Mouse (Mus musculus) forebrain, embryonic 14.5 days (tissue): ENCODE data around the gene Cox7a2l. TPM values are rescaled to one million over a fixed set of nuclear protein-coding genes. Genes with fewer than 3 reads are reported as not detected.

Source experiments
- ATAC-seq: fragments of 200-750 bp; cut with Nextera tagmentation; 2 replicates; pipeline ENCODE4 v1.8.0; 2017; ENCODE audit warnings: mild to moderate bottlenecking, moderate library complexity
- DNase-seq: peaks from one replicate; pipeline ENCODE4 v3.0.0-alpha.2; 2015; ENCODE audit warnings: low spot score
- H3K27ac ChIP-seq: fragments of 300-500 bp; sonication (generic); 2 replicates; pipeline ENCODE4 v1.5.1; 2014; ENCODE audit warnings: low read depth, mild to moderate bottlenecking, control low read depth, low read length, moderate library complexity
- H3K27me3 ChIP-seq: fragments of 300-500 bp; sonication (generic); replicated peaks from 2 replicates; pipeline ENCODE4 v1.6.1; 2014; ENCODE audit warnings: low read length, control low read depth, mixed read lengths; ENCODE audit not compliant: control insufficient read depth, insufficient read depth
- H3K36me3 ChIP-seq: fragments of 300-500 bp; sonication (generic); 2 replicates; pipeline ENCODE4 v1.6.1; 2014; ENCODE audit warnings: low read length, control low read depth; ENCODE audit not compliant: control insufficient read depth, insufficient read depth
- H3K4me1 ChIP-seq: fragments of 300-500 bp; sonication (generic); 2 replicates; pipeline ENCODE4 v1.6.1; 2014; ENCODE audit warnings: antibody characterized with exemption, low read length, control low read depth; ENCODE audit not compliant: control insufficient read depth, insufficient read depth
- H3K4me2 ChIP-seq: fragments of 300-500 bp; sonication (generic); 2 replicates; pipeline ENCODE4 v1.6.1; 2014; ENCODE audit warnings: mild to moderate bottlenecking, control low read depth, low read length
- H3K4me3 ChIP-seq: fragments of 300-500 bp; sonication (generic); 2 replicates; pipeline ENCODE4 v1.5.1; 2014; ENCODE audit warnings: low read depth, low read length, control low read depth
- H3K9ac ChIP-seq: fragments of 300-500 bp; sonication (generic); 2 replicates; pipeline ENCODE4 v1.6.1; 2014; ENCODE audit warnings: mild to moderate bottlenecking, low read length, control low read depth, moderate library complexity
- H3K9me3 ChIP-seq: fragments of 300-500 bp; sonication (generic); replicated peaks from 2 replicates; pipeline ENCODE4 v1.6.1; 2016; ENCODE audit warnings: low read length, control low read depth, mixed read lengths; ENCODE audit not compliant: control insufficient read depth
- WGBS: fragments of 180-500 bp; shearing (Covaris S2); extraction: QIAGEN DNeasy Blood & Tissue Kit; methylation state at CpG from one replicate; pipeline ENCODE4 v1.1.7; 2014; 5-methylcytosine and 5-hydroxymethylcytosine counted together
- polyA plus RNA-seq: library from polyadenylated mRNA; unstranded; fragments of >200 nt; fragmentation: Nextera tagmentation; extraction: Ambion mirVana; gene quantifications from 2 replicates; pipeline ENCODE4 v1.2.1, GENCODE M21; 2014

The Cox7a2l gene
- 213 and 231 TPM in 2 replicates for polyA plus RNA-seq

DNA sequence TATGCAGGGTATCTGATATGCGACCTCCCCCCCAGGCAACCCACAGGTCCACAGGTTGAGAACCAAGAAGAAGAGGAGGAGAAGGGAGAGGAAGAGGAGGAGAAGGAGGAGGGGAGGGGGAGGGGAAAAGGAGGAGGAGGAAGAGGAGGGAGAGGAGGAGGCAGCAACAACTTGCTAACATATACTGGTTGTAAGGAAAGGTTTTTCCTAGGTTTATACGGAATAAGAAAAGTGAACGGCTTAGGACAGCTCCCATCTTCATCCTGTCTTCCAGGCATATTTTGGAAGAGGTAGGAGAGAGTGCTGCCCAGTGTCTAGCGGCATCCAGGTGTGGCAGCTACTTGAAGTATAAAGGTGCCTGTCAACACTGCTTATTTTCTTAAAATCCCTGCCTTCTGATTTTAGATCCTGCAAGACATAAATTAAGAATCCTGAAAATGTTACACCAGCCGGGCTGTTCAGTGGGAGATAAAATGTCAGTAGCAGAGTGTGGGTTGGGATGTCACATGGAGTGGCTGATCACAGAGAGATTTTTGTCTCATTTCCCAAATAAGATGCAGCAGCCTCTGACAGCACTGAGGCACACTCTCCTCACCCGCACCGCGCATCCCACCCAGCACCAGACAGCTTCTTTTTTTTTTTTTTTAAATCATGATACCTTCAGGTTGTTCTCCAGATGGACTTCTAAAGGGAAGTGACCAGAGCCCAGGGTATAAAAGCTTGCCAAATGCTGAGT lies at the start of gene Cox7a2l:
Gene Cox7a2l (minus strand): TSS at position 51 of the 736 bp plus-strand sequence.
- Histone ChIP-seq H3K4me2 (no peak within 1 kb of the TSS), H3K27me3 (no peaks in the 10 kb centered on the region), H3K27ac (no peak within 1 kb of the TSS), H3K36me3 (no peaks in the 10 kb centered on the region), H3K4me1 (peaks cover 7% of the 10 kb centered on the region; the same call in 1 of the 2 replicates), H3K4me3 (no peak within 1 kb of the TSS), H3K9me3 (no peaks in the 10 kb centered on the region), H3K9ac (no peak within 1 kb of the TSS)
- ATAC-seq, result no peak
- WGBS, result 94% methylated on average over 8 of the region's 8 CpGs
- no peak for DNase-seq

DNA sequence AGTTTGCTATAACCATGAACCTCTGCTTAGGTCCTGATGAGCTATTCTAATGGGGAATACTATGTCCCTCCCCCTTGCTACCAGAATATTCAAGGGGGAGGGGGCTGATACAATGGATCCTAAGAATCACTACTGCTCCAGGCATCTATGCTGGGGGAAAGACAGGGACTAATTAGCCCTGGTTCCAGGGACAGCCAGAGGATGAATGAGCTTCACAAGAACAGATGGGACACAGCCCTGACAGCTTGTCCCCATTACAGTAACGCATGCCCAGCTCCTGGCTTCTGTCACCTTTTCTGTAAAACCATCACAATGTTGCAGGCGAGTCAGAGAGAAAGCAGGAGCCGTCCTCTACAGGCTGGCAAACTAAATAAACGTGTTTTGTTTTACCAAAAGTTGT lies 48.4 kb upstream of the Cox7a2l start:
- Histone ChIP-seq H3K4me1 (peaks cover 6% of the 10 kb centered on the region), H3K4me2 (no peak overlapping the region), H3K27ac (no peak overlapping the region; the same call in 1 of the 2 replicates), H3K27me3 (no peaks in the 10 kb centered on the region), H3K36me3 (no peaks in the 10 kb centered on the region), H3K9me3 (no peaks in the 10 kb centered on the region), H3K4me3 (no peak overlapping the region), H3K9ac (no peak overlapping the region)
- ATAC-seq (peak; percentile 69), DNase-seq (peak; percentile 74)
- whole genome bisulfite sequencing, result 29% methylated on average over 4 of the region's 4 CpGs

DNA sequence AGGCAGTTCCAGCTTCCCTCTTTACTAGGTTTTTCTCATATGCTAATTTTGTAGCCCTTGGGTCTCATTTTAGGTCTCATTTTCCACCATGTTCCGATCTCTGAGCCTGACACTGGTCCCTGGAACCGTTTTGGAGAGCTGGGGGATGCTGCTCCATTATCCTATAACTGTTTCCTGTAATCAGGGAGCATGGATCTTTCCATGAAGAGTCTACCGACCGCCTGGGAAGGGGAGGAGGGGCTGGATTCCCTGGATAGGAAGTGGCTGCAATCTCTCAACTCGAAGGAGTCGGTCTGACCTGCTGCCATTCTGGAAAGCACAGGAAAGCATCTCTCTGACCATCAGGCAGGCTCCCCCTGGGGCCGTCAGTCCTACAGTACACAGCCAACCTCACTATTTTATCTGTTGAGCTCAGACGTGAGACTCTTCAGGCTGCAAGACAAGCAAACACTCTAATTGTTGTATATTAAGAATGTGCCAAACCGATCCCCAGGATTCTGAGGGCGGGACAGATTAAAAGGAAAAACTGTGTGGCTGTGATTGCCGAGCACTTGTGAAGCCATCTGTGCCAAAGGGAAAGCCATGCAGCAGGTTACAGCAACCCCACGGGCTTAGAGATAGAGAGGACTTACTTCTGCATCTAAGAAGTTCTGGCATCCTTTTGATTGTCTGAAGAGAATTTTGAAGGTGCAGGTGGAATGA lies 47.1 kb upstream of the Cox7a2l start:
- no peaks in the 10 kb centered on the region for H3K9me3 ChIP-seq
- no peak overlapping the region for H3K9ac ChIP-seq
- H3K4me3 ChIP-seq, result no peak overlapping the region
- no peaks in the 10 kb centered on the region for H3K36me3 ChIP-seq
- WGBS, result 64% methylated on average over 12 of the region's 12 CpGs
- H3K4me1 ChIP-seq, result peaks cover 6% of the 10 kb centered on the region
- no peak for ATAC-seq
- H3K27me3 ChIP-seq, result no peaks in the 10 kb centered on the region
- H3K4me2 ChIP-seq, result no peak overlapping the region
- no peak overlapping the region for H3K27ac ChIP-seq
- DNase-seq, result no peak

DNA sequence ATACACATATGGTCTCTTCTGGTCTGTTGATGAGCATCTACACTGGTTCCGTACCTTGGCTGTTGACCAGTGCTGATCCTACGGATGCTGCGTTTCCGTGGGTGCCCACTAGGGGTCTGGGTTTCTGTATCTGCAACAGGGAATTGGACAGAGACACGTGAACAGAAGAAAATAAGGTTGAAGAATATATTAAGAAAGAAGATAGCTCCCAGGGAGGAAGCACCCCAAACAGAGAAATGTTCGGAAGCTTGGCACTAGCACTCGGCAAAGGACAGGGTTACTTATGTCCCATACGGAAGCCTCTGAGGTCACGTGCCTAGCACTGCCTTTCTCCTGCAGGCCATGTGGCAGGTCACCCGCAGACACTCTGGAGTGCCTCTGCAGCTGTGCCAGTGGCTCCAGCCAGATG lies 46.6 kb upstream of the Cox7a2l start:
- 52% methylated on average over 10 of the region's 10 CpGs for WGBS
- H3K4me1 ChIP-seq, result peaks cover 6% of the 10 kb centered on the region
- no peaks in the 10 kb centered on the region for H3K9me3 ChIP-seq
- H3K4me2 ChIP-seq, result no peak overlapping the region
- no peak overlapping the region for H3K4me3 ChIP-seq
- H3K9ac ChIP-seq, result no peak overlapping the region
- ATAC-seq (no peak), DNase-seq (no peak)
- no peak overlapping the region for H3K27ac ChIP-seq
- H3K36me3 ChIP-seq, result no peaks in the 10 kb centered on the region
- no peaks in the 10 kb centered on the region for H3K27me3 ChIP-seq

DNA sequence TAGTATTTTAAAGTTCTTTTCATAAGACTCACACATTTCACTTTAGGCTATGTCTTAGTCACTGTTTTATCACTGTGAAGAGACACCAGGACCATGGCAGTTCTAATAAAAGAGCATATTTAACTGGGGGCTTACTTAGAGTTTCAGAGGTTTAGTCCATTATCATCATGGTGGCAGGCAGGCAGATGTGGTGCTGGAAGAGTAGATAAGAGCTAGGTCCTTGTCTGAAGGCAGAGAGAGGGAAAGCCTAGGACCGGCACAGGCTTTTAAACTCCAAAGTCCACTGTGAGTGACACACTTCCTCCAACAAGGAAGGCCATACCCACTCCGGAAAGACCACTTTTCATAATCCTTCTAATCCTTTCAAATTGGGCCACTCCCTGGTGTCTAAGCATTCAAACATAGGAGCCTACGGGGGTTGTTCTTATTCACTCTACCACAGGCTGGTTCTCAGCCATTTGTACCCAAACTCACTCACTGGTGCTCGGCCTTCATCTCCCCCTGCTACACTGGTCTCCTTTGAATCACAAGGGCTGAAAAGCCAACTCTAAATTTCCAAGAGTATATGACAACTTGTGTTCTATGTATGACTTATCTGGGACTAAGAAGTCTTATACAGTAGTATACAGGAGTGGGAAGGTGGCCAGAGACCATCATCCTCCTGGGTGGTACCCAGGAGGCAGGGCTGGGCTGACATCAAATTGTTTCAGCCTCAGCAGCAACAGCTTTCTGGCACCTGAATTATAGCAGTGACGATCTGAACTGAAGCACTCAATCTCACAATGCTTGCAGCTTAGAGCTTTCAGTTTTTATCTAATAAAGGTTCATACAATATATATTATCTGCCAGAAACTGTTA lies 45.3 kb upstream of the Cox7a2l start:
- WGBS, result 88% methylated on average over 5 of the region's 5 CpGs
- no peak for ATAC-seq
- H3K4me2 ChIP-seq, result no peak overlapping the region

DNA sequence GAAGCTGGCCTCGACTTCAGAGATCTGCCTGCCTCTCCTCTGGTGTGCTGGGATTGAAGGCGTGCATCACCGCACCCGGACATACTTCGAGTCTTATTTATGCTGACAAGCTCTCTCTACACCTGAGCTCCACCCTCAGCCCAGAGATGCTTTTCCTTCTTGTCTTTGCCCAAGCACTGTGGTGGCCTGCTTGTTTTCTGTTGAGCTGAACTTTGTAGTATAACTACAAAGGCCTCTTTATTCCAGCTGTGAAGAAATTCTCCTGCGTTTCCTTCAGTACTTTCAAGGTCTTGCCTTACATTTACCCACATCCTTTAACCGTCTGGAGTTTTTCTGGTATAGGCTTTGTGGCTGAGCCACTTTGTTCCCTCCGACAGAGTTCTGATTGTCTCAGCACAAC lies 42.0 kb upstream of the Cox7a2l start:
- Histone ChIP-seq H3K27me3 (no peaks in the 10 kb centered on the region), H3K4me2 (no peak overlapping the region), H3K4me1 (no peaks in the 10 kb centered on the region), H3K9me3 (no peaks in the 10 kb centered on the region), H3K27ac (no peak overlapping the region), H3K9ac (no peak overlapping the region), H3K36me3 (no peaks in the 10 kb centered on the region), H3K4me3 (no peak overlapping the region)
- no peak for DNase-seq
- ATAC-seq, result no peak
- 47% methylated on average over 8 of the region's 8 CpGs for WGBS

More for the DNA sequence above, 45.3 kb upstream of the Cox7a2l start:
- no peak for DNase-seq
- no peaks in the 10 kb centered on the region for H3K36me3 ChIP-seq
- H3K27ac ChIP-seq, result no peak overlapping the region
- H3K9ac ChIP-seq, result no peak overlapping the region
- H3K4me3 ChIP-seq, result no peak overlapping the region
- no peaks in the 10 kb centered on the region for H3K27me3 ChIP-seq
- peaks cover 6% of the 10 kb centered on the region for H3K4me1 ChIP-seq
- no peaks in the 10 kb centered on the region for H3K9me3 ChIP-seq

DNA sequence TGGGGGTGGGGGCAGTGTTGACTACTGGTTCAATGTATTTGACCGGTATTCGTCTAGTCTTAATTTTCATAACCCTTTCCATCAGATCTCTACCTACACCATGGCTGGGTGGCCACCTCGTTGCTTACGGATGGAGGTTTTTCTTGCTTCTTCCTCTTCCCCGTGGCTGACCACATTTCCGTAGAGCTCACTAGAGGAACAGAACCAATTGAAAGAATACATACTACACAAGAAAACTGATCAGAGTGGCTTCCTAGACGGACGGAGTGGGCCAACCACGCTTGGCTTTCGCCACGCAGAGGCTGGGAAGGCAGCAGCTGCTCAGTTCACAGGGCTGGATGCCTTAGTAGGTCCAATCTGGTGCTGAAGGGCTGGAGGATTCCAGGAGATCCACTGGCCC lies 38.7 kb upstream of the Cox7a2l start:
- WGBS, result 95% methylated on average over 11 of the region's 11 CpGs
- no peak overlapping the region for H3K4me3 ChIP-seq
- no peak overlapping the region for H3K9ac ChIP-seq
- no peaks in the 10 kb centered on the region for H3K9me3 ChIP-seq
- H3K4me1 ChIP-seq, result no peaks in the 10 kb centered on the region
- H3K27ac ChIP-seq, result no peak overlapping the region
- H3K4me2 ChIP-seq, result no peak overlapping the region
- no peaks in the 10 kb centered on the region for H3K36me3 ChIP-seq
- DNase-seq, result no peak
- H3K27me3 ChIP-seq, result no peaks in the 10 kb centered on the region
- no peak for ATAC-seq

DNA sequence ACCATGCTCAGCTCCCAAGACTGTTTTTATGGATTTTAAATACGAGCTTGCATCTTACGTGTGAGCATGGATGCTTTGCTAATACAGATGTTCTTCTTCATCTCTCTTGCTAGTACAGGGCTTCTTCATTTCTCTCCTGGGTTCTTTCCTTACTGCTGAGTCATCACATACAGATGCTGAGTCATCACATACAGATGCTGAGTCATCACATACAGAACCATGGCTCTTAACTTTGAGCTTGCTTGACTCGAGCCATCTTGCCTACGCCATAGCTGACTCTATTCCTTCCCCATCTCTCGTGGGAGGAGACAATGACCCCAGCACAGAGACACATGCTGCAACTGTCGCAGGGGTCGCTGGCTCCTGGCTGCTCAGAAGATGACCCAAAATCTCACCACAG lies 37.9 kb upstream of the Cox7a2l start:
- no peak overlapping the region for H3K9ac ChIP-seq
- no peak overlapping the region for H3K4me3 ChIP-seq
- 91% methylated on average over 7 of the region's 7 CpGs for WGBS
- no peaks in the 10 kb centered on the region for H3K36me3 ChIP-seq
- ATAC-seq (no peak), DNase-seq (no peak)
- no peak overlapping the region for H3K4me2 ChIP-seq
- no peak overlapping the region for H3K27ac ChIP-seq
- no peaks in the 10 kb centered on the region for H3K9me3 ChIP-seq
- H3K4me1 ChIP-seq, result no peaks in the 10 kb centered on the region
- no peaks in the 10 kb centered on the region for H3K27me3 ChIP-seq
